Mouse (Mus musculus) small intestine, adult 2 months (tissue): ENCODE data around the gene Pdcd1.

Source experiments
- CTCF ChIP-seq: fragments of 200-500 bp; IDR thresholded peaks from 2 replicates; pipeline ENCODE4 v1.5.1; 2012; ENCODE audit warnings: low read depth, mild to moderate bottlenecking, control low read depth, inconsistent platforms, low read length, moderate library complexity, mixed read lengths; ENCODE audit not compliant: insufficient replicate concordance, insufficient read length; ENCODE audit errors: extremely low read depth
- POLR2A ChIP-seq: fragments of 200-500 bp; IDR thresholded peaks from 2 replicates; pipeline ENCODE4 v1.6.1; 2012; ENCODE audit warnings: low read depth, mild to moderate bottlenecking, control low read depth, inconsistent platforms, low read length, moderate library complexity

DNA sequence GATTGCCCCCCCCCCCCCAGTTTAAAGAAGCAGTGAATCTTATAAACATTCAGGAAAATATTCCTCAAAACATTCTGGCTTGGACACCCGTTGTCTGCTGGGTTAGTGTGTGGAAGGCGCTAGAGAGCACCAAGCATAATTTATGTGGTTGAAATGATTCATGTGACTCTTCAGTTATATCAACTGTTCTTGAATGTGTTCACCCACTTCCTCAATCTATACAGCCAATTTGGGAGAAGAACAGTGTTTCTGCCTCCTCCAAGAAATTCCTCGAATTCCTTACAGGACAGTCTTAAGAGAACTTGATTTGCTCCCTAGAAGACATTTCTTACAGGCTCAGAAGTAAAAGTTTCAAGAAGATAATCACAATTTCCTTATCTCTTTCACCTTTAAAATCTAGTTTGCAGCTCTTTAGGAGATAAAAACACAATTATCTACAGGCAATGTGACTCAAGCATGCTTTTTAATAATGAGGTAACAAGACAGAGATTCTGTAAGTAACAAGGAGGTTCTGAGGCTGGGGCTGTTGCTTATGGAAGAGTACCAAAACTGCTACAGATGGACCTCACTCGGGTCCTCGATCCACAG is 34.1 kb upstream of the Pdcd1 start:
- no peak for TF ChIP-seq POLR2A
- TF ChIP-seq CTCF = no peak
